Mouse (Mus musculus) natural killer cell, adult 2 months (primary cell): ENCODE measurements around the gene Letm1.
A peak's percentile ranks its signal among the peaks of the same experiment; 100 is the strongest.

Source experiments
- DNase-seq, 2 experiments: peaks; one replicate each; pipeline ENCODE4 v3.0.0; 2022; ENCODE audit warnings: low spot score in 2 of 2

Letm1 gene

GRCm38 (mm10) chr5:33738341-33738740 lies 44.3 kb downstream of the Letm1 start:
- DNase-seq, result no peak

GRCm38 (mm10) chr5:33737903-33738321 lies 44.7 kb downstream of the Letm1 start:
- peak in 1 of 2 experiments; percentile 25 for DNase-seq

DNA sequence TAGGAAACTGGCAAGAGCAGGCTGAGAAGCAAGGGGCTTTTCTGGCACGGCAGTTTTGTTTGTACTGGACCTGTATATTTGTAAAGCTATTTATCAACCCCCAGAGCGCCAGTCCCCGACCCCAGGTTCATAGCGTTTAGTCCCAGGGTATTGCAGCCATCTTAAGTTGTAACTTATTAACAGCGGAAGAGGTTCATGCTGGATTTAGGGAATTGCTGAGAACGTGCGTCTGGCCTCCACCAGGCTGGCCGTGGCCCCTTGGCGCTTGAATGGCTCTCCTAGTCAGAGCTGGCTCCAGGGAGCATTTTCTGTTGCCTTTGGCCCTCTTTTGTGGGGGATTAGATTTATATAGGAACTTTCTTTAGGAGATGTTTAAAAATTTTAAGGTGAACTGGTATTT lies 46.4 kb downstream of the Letm1 start:
- no peak for DNase-seq

GRCm38 (mm10) chr5:33735412-33736092 lies 47.1 kb downstream of the Letm1 start:
- no peak for DNase-seq

- no peak for DNase-seq
Measured at GRCm38 (mm10) chr5:33733837-33734236, 48.8 kb downstream of the Letm1 start.

- DNase-seq, result no peak
Measured at GRCm38 (mm10) chr5:33731051-33731450, 51.6 kb downstream of the Letm1 start.

- DNase-seq, result no peak
Measured at GRCm38 (mm10) chr5:33730516-33730915, 52.1 kb downstream of the Letm1 start.

GRCm38 (mm10) chr5:33728841-33729240 lies 53.8 kb downstream of the Letm1 start:
- no peak for DNase-seq

DNA sequence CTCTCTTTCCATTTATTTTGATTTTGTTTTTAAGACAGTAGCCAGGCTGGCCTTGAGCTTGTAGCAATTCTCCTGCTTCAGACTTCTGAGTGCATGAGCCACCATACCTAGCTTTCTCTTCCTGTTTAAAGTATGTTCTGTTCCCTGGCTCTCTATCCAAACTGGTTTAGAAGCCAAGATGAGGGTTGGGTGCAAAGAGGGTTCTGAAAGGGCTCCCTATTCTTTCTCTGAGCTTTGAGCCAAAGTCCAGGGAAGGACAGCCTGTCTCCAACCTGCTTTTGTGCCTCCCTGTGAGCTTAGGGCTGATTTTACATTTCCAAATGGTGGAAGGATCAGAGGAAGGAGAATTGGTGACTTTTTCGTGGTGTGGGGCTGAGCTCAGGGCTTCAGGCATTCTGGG lies 55.7 kb downstream of the Letm1 start:
- DNase-seq, result no peak

- DNase-seq, result no peak
Measured at GRCm38 (mm10) chr5:33726081-33726647, 56.5 kb downstream of the Letm1 start.

DNA sequence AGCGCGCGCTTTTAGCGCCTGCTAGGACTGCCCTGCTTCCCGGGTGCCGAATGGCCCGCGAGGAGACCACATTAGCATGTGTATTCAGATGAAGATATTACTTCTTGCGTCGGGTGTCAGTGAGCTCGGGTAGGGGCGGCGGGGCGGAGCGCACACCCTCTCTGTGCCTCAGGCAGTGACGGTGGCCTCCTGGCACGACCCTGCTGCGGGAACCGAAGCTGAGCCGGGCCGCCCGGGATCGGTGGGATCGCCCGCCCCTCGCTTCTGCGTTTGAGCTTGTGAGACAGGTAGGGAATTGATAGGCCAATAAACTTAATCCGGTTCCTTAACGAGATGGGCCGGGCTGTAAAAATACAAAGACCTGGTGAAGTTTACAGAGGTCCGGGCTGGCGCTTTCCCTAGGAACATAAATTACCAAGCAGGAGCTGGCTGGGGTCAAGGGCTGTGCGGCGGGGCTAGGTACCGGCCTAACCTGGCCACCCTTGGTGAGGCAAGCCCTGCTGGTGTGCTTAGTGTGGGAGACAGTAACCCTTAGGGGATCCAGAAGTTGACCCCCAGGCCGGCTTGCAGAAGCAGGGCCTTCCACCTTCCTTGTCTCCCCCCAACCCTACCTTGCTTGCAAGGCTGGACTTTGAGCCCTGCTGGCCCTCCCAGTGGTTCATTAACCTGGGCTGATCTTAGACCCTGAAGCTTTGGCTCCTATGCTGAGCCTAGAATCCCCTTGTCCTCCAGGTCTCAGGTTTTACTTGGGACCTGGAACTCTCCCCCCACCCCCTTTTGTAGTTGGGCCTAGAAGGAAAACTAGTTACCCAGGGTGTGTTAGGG lies 58.8 kb downstream of the Letm1 start:
- DNase-seq, result no peak

DNA sequence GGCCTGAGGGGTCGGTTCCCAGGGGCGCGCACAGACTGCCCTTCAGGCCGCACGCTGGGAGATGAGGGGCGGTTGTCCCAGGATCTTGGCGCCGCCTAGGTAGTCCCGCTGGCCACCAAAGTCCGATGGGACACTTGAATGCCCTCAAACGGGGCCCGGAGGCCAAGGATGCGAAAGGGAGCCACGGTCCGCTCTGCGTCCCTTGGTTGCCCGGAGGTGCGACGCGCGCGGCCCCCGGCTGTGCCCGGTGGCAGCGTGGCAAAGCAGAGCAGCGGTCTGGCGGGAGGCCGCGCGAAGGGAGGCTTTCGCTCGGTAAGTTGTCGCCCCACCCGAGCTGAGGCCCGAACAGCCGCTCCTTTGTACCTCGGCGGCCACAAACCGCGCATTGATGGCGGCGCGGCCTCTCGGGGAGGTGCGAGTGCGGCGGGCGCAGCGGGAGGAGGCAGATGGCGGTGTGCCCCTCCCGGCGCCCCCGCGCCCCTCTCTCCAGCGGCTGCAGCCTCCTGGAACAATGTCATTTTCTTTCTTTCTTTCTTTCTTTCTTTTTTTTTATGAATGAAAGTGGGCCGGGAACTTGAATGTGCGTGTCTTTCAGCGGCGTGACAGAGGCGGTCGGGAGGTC lies 59.5 kb downstream of the Letm1 start:
- peak in 1 of 2 experiments; percentile 14 for DNase-seq

DNA sequence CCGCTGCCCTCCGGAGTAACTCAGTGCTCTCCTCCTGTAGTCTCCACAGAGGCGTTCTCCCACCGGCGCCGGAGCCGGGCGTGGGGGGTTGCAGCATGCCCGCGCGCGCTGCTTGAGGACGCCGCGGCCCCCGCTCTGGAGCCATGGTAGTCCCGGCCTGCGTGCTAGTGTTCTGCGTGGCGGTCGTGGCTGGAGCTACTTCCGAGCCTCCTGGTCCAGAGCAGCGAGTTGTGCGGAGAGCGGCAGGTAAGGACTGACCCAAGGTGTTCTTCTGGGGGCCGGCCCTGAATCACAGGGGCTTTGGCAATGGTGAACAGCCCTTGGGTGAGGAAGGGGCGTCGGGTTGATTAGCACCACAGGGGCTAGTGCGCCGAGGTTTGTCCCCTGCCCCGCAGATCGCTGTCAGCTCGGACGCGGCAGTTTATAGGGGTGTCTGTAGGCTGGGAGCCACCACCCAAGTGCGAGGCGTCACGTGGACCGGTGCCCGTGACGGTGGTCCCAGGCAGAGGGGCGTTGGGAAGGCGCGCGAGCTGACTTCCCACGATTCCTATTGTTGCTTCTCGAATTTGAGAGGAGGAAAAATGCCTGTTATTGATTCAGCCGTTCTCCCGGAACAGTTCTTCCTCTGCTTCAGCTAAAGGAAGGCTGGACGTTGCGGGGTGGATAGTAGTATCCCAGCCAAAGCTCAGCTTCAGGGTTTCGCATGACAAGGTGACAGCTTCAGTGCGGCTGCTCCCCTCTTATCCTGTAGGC lies 60.2 kb downstream of the Letm1 start:
- DNase-seq, result no peak

- peak in 1 of 2 experiments; percentile 21 for DNase-seq
Measured at GRCm38 (mm10) chr5:33721541-33722265, 60.9 kb downstream of the Letm1 start, which contains the start of gene Fgfr3. Gene Fgfr3 (plus strand): TSS chr5:33721674.

DNA sequence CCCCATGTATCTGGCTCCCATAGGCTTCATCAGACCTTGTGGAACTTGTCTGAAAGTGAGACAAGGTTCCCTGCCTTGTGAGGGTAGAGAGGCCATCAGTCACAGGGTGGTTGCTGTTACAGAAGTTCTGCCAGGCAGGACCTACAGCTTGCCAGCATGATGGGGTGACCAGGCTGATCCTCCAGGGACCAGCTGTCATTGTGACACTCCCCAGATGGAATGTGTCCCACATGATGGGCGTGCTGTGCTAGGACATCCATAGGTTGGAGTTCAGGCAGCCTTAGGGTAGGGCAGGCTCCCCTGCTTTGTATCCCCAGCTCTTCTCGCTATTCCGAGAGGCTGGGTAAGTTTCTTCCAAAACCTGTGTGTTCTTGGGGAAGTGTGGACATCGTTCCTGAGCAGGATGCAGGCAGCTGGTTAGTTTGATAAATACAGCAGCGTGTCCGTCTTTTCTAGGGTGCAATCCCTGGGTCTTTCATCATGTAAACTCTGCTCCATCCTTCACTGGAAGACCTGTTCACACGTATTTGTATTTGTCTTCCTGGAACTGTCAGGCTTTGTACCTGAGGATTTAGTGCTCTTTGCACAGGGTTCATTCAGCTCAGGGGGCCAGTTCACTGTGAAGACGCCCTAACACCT lies 61.6 kb downstream of the Letm1 start:
- no peak for DNase-seq

DNA sequence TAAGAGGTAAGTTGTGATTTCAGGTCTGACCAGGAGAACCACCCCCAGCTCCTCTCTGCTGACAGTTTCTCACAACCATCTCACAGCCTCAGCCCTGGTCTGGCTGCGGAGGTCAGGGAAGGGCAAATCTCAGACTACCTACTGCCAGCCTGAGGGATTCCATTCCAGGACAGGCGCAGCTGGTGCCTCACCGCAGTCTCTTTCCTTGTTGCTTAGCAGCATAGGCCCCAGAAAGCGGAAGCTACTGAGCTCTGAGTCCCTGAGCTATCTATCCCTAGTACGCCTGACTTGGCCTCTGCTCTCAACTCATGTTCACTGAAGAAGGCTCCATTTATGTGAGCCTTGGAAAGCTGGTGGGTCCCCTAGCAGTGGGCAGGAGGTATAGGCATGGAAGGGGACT lies 64.2 kb downstream of the Letm1 start:
- DNase-seq, result no peak

GRCm38 (mm10) chr5:33716467-33716866 lies 66.2 kb downstream of the Letm1 start:
- DNase-seq, result no peak

DNA sequence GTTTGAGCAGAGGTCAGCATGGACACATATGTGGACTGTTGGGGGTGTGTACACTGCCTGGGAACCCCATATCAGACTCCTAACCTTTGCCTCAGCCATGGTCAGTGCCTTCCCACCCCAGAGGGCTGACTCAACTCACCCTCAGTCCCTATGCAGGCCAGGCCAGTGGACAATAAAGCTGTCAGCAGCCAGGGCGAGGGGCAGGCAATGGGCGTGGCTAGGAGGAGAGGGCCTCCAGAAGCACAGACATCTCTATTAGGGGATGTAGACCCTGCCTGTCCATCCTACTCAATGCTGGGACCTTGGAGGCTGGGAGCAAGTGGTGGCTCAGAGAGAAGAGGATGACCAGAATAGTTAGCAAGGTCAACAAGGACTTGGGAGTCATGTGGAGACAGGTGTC lies 67.4 kb downstream of the Letm1 start:
- no peak for DNase-seq

DNA sequence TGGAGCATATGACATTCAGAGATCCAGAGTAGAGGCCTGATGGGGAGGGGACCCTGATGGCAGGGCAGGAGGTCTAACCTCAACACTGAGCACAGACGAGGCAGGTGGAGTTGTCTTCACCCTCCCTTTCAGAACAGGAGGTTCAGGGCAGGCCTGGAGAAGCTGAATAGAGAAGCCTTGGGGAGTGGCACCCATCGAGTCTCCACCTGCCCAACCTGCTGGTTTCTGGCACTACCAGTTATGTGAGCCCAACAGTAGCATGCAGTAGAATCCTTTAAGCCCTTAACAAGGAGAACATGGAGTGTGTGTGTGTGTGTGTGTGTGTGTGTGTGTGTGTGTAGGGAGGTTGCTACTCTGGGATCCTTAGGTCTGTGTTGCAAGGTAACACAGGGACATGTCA lies 70.1 kb downstream of the Letm1 start:
- DNase-seq, result no peak

DNA sequence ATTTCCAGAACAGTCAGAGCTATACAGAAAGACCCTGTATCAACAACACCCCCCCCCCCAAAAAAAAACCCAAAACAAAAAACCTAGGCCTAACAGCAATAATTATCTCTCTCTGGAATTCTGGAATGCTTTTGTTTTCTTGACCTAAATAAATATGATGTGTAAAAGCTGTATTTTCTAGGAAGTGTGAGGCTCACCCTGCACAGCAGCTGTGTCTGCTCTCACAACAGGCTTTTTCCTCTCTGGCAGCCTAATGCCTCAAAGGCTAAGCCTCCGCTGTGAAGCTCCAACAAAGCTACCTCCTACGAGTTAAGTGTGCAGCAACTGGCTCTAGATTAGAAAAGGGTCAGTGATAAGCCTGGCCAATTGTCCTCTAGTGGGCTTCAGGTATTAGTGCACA lies 73.6 kb downstream of the Letm1 start:
- no peak for DNase-seq
